Mouse (Mus musculus) ES-Bruce4 (cell line): Measurements from ENCODE around the gene AI464131. TPM values are rescaled to one million over a fixed set of nuclear protein-coding genes. Genes with fewer than 3 reads are reported as not detected.

Experiments
- H3K27ac ChIP-seq: 2 replicates; pipeline ENCODE4 v1.5.1; 2012; ENCODE audit warnings: low read length, inconsistent platforms; ENCODE audit not compliant: insufficient read depth
- H3K27me3 ChIP-seq: 2 replicates; pipeline ENCODE4 v1.6.1; 2012; ENCODE audit warnings: mild to moderate bottlenecking, low read length, inconsistent platforms; ENCODE audit not compliant: control insufficient read depth, poor library complexity, insufficient read depth, severe bottlenecking
- H3K36me3 ChIP-seq: 2 replicates; pipeline ENCODE4 v1.6.1; 2012; ENCODE audit warnings: inconsistent platforms, mild to moderate bottlenecking, low read length, moderate library complexity; ENCODE audit not compliant: control insufficient read depth, poor library complexity, insufficient read depth, severe bottlenecking
- H3K4me1 ChIP-seq: one replicate; pipeline ENCODE4 v1.8.1; 2011; ENCODE audit warnings: low read length; ENCODE audit not compliant: control insufficient read depth, insufficient read depth
- H3K4me3 ChIP-seq: 2 replicates; pipeline ENCODE4 v1.5.1; 2011; ENCODE audit warnings: low read depth, mild to moderate bottlenecking, low read length
- H3K9ac ChIP-seq: 2 replicates; pipeline ENCODE4 v1.6.1; 2012; ENCODE audit warnings: low read depth, mild to moderate bottlenecking, inconsistent platforms; ENCODE audit not compliant: poor library complexity, severe bottlenecking
- H3K9me3 ChIP-seq: replicated peaks from 2 replicates; pipeline ENCODE4 v1.6.1; 2012; ENCODE audit warnings: mild to moderate bottlenecking, low read length, inconsistent platforms; ENCODE audit not compliant: control insufficient read depth, poor library complexity, insufficient read depth, severe bottlenecking
- CTCF ChIP-seq: IDR thresholded peaks from one replicate; pipeline ENCODE4 v1.8.1; 2011; ENCODE audit warnings: low read depth, low read length
- EP300 ChIP-seq: IDR thresholded peaks from 2 replicates; pipeline ENCODE4 v1.6.1; 2011; ENCODE audit warnings: low read depth, low read length; ENCODE audit not compliant: insufficient read depth
- POLR2A ChIP-seq: IDR thresholded peaks from one replicate; pipeline ENCODE4 v1.8.1; 2011; ENCODE audit warnings: low read length; ENCODE audit not compliant: insufficient read depth
- polyA plus RNA-seq: library from polyadenylated mRNA; stranded (reverse); fragments of >200 nt; gene quantifications from 2 replicates; pipeline ENCODE4 v1.2.4, GENCODE M21; 2011; ENCODE audit warnings: low read depth; ENCODE audit not compliant: missing spikeins, insufficient read depth, insufficient read length

The AI464131 gene
- polyA plus RNA-seq, 1 experiment, result 3.9 TPM

GRCm38 (mm10) chr4:41513714-41514113 is 10.8 kb upstream of the AI464131 start:
- H3K9ac ChIP-seq, result no peak overlapping the region
- no peak overlapping the region for H3K27ac ChIP-seq
- H3K4me1 ChIP-seq, result no peaks in the 10 kb centered on the region
- no peaks in the 10 kb centered on the region for H3K9me3 ChIP-seq
- no peak overlapping the region for H3K4me3 ChIP-seq
- TF ChIP-seq POLR2A, result no peak
- no peaks in the 10 kb centered on the region; the same call in none of the 2 replicates for H3K27me3 ChIP-seq
- H3K36me3 ChIP-seq, result no peaks in the 10 kb centered on the region

- Histone ChIP-seq H3K9me3 (no peaks in the 10 kb centered on the region), H3K27ac (no peak overlapping the region), H3K36me3 (no peaks in the 10 kb centered on the region), H3K27me3 (no peaks in the 10 kb centered on the region; the same call in none of the 2 replicates), H3K4me3 (no peak overlapping the region), H3K9ac (no peak overlapping the region), H3K4me1 (no peaks in the 10 kb centered on the region)
- no peak for TF ChIP-seq CTCF
- no peak for TF ChIP-seq EP300
- no peak for TF ChIP-seq POLR2A
Observed at GRCm38 (mm10) chr4:41513309-41513708, 10.4 kb upstream of the AI464131 start.

- H3K36me3 ChIP-seq, result no peaks in the 10 kb centered on the region
- no peak overlapping the region for H3K4me3 ChIP-seq
- no peak for TF ChIP-seq EP300
- TF ChIP-seq CTCF, result no peak
- TF ChIP-seq POLR2A, result no peak
- no peaks in the 10 kb centered on the region for H3K9me3 ChIP-seq
- H3K4me1 ChIP-seq, result no peaks in the 10 kb centered on the region
- H3K9ac ChIP-seq, result no peak overlapping the region
- no peaks in the 10 kb centered on the region; the same call in none of the 2 replicates for H3K27me3 ChIP-seq
- H3K27ac ChIP-seq, result no peak overlapping the region
Observed at GRCm38 (mm10) chr4:41507998-41508397, 5.1 kb upstream of the AI464131 start.

GRCm38 (mm10) chr4:41507326-41507924 is 4.5 kb upstream of the AI464131 start:
- Histone ChIP-seq H3K36me3 (no peaks in the 10 kb centered on the region), H3K4me1 (no peaks in the 10 kb centered on the region), H3K9ac (0 out of 2 replicates have a peak overlapping the region, but pooled peaks have one; percentile 4), H3K9me3 (no peaks in the 10 kb centered on the region), H3K27ac (no peak overlapping the region), H3K27me3 (no peaks in the 10 kb centered on the region; the same call in none of the 2 replicates), H3K4me3 (peak overlapping the region; percentile 52)
- no peak for TF ChIP-seq CTCF
- no peak for TF ChIP-seq POLR2A
- no peak for TF ChIP-seq EP300

GRCm38 (mm10) chr4:41506906-41507305 is 4.0 kb upstream of the AI464131 start:
- no peaks in the 10 kb centered on the region for H3K9me3 ChIP-seq
- no peak overlapping the region for H3K27ac ChIP-seq
- no peaks in the 10 kb centered on the region for H3K4me1 ChIP-seq
- H3K36me3 ChIP-seq, result no peaks in the 10 kb centered on the region
- H3K27me3 ChIP-seq, result no peaks in the 10 kb centered on the region; the same call in none of the 2 replicates
- H3K9ac ChIP-seq, result 0 out of 2 replicates have a peak overlapping the region, but pooled peaks have one; percentile 4
- H3K4me3 ChIP-seq, result peak overlapping the region; percentile 58
- no peak for TF ChIP-seq POLR2A
- TF ChIP-seq EP300, result no peak
- TF ChIP-seq CTCF, result no peak

GRCm38 (mm10) chr4:41506156-41506555 is 3.3 kb upstream of the AI464131 start:
- Histone ChIP-seq H3K4me1 (no peaks in the 10 kb centered on the region), H3K9me3 (no peaks in the 10 kb centered on the region), H3K4me3 (peak overlapping the region; percentile 58), H3K36me3 (no peaks in the 10 kb centered on the region), H3K9ac (no peak overlapping the region), H3K27me3 (no peaks in the 10 kb centered on the region; the same call in none of the 2 replicates), H3K27ac (no peak overlapping the region)
- peak; percentile 63 for TF ChIP-seq CTCF
- no peak for TF ChIP-seq EP300
